Mouse (Mus musculus): ENCODE data around the gene Fbxo48.

- TF ChIP-seq ZNF384 (IDR thresholded peaks at IDR 0.05; ENCODE audit: low read depth, low read length) (no peak), CTCF (conservative IDR thresholded peaks at IDR 0.05 in 1 of 2, IDR thresholded peaks at IDR 0.05 in 1 of 2; ENCODE audit: low read depth in 2 of 2, low read length in 2 of 2) (no peak), POLR2A (IDR thresholded peaks at IDR 0.05; ENCODE audit: low read depth, low read length) (no peak), UBTF (IDR thresholded peaks at IDR 0.05; ENCODE audit: low read depth, low read length) (no peak), RCOR1 (conservative IDR thresholded peaks at IDR 0.05; ENCODE audit: low read depth, low read length) (no peak), ETS1 (conservative IDR thresholded peaks at IDR 0.05; ENCODE audit: low read depth, low read length) (no peak), CHD2 (IDR thresholded peaks at IDR 0.05; ENCODE audit: low read length) (no peak), MAX (IDR thresholded peaks at IDR 0.05; ENCODE audit: low read length) (no peak), TBP (conservative IDR thresholded peaks at IDR 0.05; ENCODE audit: low read depth, low read length) (no peak), ZC3H11A (IDR thresholded peaks at IDR 0.05; ENCODE audit: low read depth, low read length) (no peak), GABPA (IDR thresholded peaks at IDR 0.05; ENCODE audit: insufficient replicate concordance, low read depth, low read length) (no peak), SMC3 (IDR thresholded peaks at IDR 0.05; ENCODE audit: low read depth, low read length) (no peak), EP300 (IDR thresholded peaks at IDR 0.05; ENCODE audit: low read length) (no peak), SIN3A (IDR thresholded peaks at IDR 0.05; ENCODE audit: low read length) (no peak)
Measured at GRCm38 (mm10) chr11:16999933-17000332, 48.8 kb downstream of the Fbxo48 start.
